Mouse (Mus musculus) midbrain, embryonic 15.5 days (tissue): ENCODE measurements around the gene Acot6. TPM values are rescaled to one million over a fixed set of nuclear protein-coding genes. Genes with fewer than 3 reads are reported as not detected.

Experiments used
- ATAC-seq: fragments of 200-750 bp; cut with Nextera tagmentation; replicated peaks from 2 replicates; pipeline ENCODE4 v1.8.0; 2017; ENCODE audit warnings: moderate TSS enrichment
- H3K27ac ChIP-seq: fragments of 300-500 bp; sonication (generic); 2 replicates; pipeline ENCODE4 v1.5.1; 2015; ENCODE audit warnings: mild to moderate bottlenecking, inconsistent platforms
- H3K27me3 ChIP-seq: fragments of 300-500 bp; sonication (generic); replicated peaks from 2 replicates; pipeline ENCODE4 v1.6.1; 2015; ENCODE audit warnings: inconsistent platforms
- H3K36me3 ChIP-seq: fragments of 300-500 bp; sonication (generic); replicated peaks from 2 replicates; pipeline ENCODE4 v1.6.1; 2015; ENCODE audit warnings: inconsistent platforms
- H3K4me1 ChIP-seq: fragments of 300-500 bp; sonication (generic); 2 replicates; pipeline ENCODE4 v1.6.1; 2015; ENCODE audit warnings: inconsistent platforms
- H3K4me2 ChIP-seq: fragments of 300-500 bp; sonication (generic); 2 replicates; pipeline ENCODE4 v1.6.1; 2015; ENCODE audit warnings: inconsistent platforms, mild to moderate bottlenecking, moderate library complexity
- H3K4me3 ChIP-seq: fragments of 300-500 bp; sonication (generic); 2 replicates; pipeline ENCODE4 v1.5.1; 2015; ENCODE audit warnings: mild to moderate bottlenecking, inconsistent platforms
- H3K9ac ChIP-seq: fragments of 300-500 bp; sonication (generic); 2 replicates; pipeline ENCODE4 v1.6.1; 2015; ENCODE audit warnings: mild to moderate bottlenecking, inconsistent platforms
- H3K9me3 ChIP-seq: fragments of 300-500 bp; sonication (generic); 2 replicates; pipeline ENCODE4 v1.6.1; 2016; ENCODE audit warnings: inconsistent platforms
- WGBS: fragments of 180-500 bp; shearing (Covaris S2); methylation state at CpG from one replicate; pipeline ENCODE4 v1.1.7; 2015; ENCODE audit warnings: mixed read lengths; 5-methylcytosine and 5-hydroxymethylcytosine counted together
- polyA plus RNA-seq: library from polyadenylated mRNA; unstranded; fragments of >200 nt; fragmentation: Nextera tagmentation; extraction: Ambion mirVana; gene quantifications from 2 replicates; pipeline ENCODE4 v1.2.1, GENCODE M21; 2015

Gene Acot6
- polyA plus RNA-seq, 1 experiment from 2014 or later, result 1.1 TPM

GRCm38 (mm10) chr12:84158156-84158555 lies 57.7 kb downstream of the Acot6 start:
- WGBS, result 93% methylated on average over 14 of the region's 14 CpGs
- peaks cover 11% of the 10 kb centered on the region for H3K36me3 ChIP-seq
- no peak overlapping the region for H3K9ac ChIP-seq
- no peaks in the 10 kb centered on the region for H3K4me1 ChIP-seq
- H3K9me3 ChIP-seq, result no peaks in the 10 kb centered on the region
- no peak for ATAC-seq
- H3K27ac ChIP-seq, result no peak overlapping the region
- H3K4me2 ChIP-seq, result no peak overlapping the region
- H3K27me3 ChIP-seq, result no peaks in the 10 kb centered on the region
- H3K4me3 ChIP-seq, result no peak overlapping the region

- Histone ChIP-seq H3K27ac (no peak overlapping the region), H3K9me3 (no peaks in the 10 kb centered on the region), H3K4me2 (no peak overlapping the region), H3K9ac (no peak overlapping the region), H3K36me3 (peaks cover 11% of the 10 kb centered on the region), H3K4me1 (no peaks in the 10 kb centered on the region), H3K4me3 (no peak overlapping the region), H3K27me3 (no peaks in the 10 kb centered on the region)
- WGBS, result 94% methylated on average over 8 of the region's 8 CpGs
- no peak for ATAC-seq
Observed at GRCm38 (mm10) chr12:84160491-84160890, 60.0 kb downstream of the Acot6 start.

Other genes with a start within 250 kb of the Acot6 start
- 16.0 and 17.5 TPM in 2 replicates for gene Numb, start 178.7 kb upstream of the Acot6 start, polyA plus RNA-seq
- 10.6 and 12.7 TPM in 2 replicates for gene Riox1, start 150.0 kb upstream of the Acot6 start, polyA plus RNA-seq
- gene Heatr4, start 115.8 kb upstream of the Acot6 start, polyA plus RNA-seq, result 0.09 TPM in 1 of 2 replicates, not detected in the other
- gene Acot2, start 112.8 kb upstream of the Acot6 start, polyA plus RNA-seq, result 11.8 and 13.4 TPM in 2 replicates
- 69.7 and 83.0 TPM in 2 replicates for gene Acot1, start 91.2 kb upstream of the Acot6 start, polyA plus RNA-seq
- gene Acot4, start 62.3 kb upstream of the Acot6 start, polyA plus RNA-seq, result 0.27 and 0.71 TPM in 2 replicates
- not detected in 2 replicates for gene Gm49366, start 61.7 kb upstream of the Acot6 start, polyA plus RNA-seq
- 0.96 and 2.4 TPM in 2 replicates for gene Acot3, start 48.5 kb upstream of the Acot6 start, polyA plus RNA-seq
- gene Acot5, start 31.3 kb upstream of the Acot6 start, polyA plus RNA-seq, result 0.13 and 0.15 TPM in 2 replicates
- gene Dnal1, start 13.7 kb downstream of the Acot6 start, polyA plus RNA-seq, result 8.2 and 10.8 TPM in 2 replicates
- gene Pnma1, start 47.8 kb downstream of the Acot6 start, polyA plus RNA-seq, result 6.5 and 7.7 TPM in 2 replicates
- 4.3 and 4.4 TPM in 2 replicates for gene Elmsan1, start 118.2 kb downstream of the Acot6 start, polyA plus RNA-seq
- gene Ptgr2, start 184.6 kb downstream of the Acot6 start, polyA plus RNA-seq, result 15.8 and 16.6 TPM in 2 replicates
- gene Zfp410, start 216.2 kb downstream of the Acot6 start, polyA plus RNA-seq, result 72.6 and 78.3 TPM in 2 replicates